Mouse (Mus musculus) CD4-positive helper T cell, adult 2 months (primary cell): ENCODE results near the gene Gpbp1l1.

ENCODE experiments used
- DNase-seq: peaks from one replicate; pipeline ENCODE4 v3.0.0-alpha.2; 2012; ENCODE audit warnings: low read depth, missing footprints, low spot score

Gpbp1l1 gene

DNA sequence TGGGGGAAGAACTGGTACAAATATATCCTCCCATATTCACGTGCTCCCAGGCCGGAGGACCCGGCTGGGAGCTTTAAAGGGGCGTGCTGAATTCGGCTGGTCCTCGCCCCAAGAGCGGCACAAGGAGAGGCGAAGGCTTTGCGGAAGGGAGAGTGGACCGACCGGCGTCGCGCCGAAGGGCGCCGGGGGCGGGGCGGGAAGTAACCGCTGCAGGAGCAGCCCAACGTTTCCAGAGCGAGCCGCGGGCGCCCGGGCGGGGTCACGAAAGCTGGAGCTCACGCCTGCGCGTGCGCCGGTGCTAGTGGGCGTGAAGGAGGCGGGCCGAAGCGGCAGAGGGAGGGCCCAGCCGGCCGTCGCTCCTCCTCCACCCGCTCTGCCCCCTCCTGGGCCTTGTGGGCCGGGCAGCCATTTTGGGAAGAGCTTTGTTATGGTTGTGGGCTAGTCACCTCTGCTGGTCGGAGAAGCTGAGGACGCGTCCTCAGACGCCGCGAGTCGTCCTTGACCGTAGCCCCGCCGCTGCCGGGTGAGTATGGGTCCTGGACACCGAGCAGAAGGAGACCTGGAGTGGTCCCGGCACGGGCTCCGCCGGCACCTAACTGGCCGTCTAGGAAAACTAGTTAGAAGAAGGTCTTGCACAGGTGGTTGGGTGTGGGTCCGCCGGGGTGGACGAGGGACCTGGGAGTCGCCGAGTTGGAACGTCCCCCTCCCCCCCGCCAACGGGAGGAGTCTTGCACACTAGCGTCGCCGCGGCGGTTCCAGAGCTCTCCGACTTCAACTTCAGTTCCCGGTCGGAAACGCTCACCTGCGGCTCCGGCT, at the start of gene Gpbp1l1:
Gene Gpbp1l1, plus strand, starts transcription at position 353 of the 816 bp plus-strand sequence.
- DNase-seq = peak; percentile 98

DNA sequence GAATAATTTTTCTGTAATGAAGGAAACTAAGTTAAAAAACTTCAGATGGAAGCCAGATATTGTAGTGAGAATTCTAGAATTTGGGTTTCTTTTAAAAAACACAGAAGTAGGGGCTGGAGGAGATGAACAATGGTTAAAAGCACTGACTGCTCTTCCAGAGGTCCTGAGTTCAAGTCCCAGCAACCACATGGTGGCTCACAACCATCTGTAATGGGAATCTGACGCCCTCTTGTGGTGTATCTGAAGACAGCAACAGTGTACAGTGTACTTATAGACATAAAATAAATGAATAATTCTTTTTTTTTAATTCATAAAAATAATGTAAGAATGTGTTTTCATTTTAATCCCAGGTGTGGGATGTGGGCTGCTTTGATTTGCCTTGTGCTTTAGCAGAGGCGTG, 26.3 kb upstream of the Gpbp1l1 start:
- no peak for DNase-seq

DNA sequence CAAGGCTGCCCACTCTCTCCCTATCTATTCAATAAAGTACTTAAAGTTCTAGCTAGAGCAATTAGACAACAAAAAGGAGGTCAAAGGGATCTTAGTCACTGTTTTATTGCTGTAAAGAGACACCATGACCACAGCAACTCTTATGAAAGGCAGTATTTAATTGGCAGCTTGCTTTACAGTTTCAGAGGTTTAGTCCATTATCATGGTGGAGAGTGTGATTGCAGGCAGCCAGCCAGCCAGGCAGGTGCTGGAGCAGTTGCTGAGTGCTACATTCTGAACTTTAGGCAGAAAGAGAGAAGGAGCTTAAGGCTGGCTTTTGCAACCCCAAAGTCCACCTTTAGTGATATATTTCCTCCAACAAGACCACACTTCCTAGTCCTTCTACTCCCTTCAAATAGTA, 21.1 kb upstream of the Gpbp1l1 start:
- DNase-seq = no peak

DNA sequence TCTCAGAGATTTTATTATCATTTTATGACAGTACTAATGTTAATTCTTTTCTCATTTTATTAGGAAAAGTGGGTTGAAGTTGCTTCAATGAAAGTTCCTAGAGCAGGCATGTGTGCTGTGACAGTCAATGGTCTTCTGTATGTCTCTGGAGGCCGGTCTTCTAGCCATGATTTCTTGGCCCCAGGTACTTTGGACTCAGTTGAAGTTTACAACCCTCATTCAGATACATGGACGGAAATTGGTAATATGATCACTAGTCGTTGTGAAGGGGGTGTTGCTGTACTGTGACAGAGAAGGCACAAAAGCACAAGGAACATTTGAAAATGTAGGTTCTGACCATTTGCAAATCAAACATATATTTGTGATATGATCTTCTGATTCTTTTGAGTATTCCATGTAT, 19.7 kb upstream of the Gpbp1l1 start:
- no peak for DNase-seq

DNA sequence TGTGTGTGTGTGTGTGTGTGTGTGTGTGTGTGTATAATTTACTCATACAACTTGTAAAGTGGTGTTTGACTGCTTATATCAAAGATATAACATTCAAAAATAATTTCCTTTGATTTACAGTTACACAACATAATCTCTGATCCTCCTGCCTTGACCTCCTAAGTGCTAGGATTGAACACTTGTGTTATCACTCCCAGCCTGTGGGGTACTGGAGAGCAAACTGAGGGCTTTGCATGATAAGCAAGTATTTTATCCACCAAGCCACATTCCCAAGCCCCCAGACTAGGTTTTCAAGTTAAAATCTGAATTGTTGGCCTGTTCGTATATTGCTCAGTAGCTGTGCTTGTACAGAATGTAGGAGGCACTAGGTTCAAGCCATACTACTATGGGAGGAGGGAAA, 7.0 kb upstream of the Gpbp1l1 start:
- no peak for DNase-seq

DNA sequence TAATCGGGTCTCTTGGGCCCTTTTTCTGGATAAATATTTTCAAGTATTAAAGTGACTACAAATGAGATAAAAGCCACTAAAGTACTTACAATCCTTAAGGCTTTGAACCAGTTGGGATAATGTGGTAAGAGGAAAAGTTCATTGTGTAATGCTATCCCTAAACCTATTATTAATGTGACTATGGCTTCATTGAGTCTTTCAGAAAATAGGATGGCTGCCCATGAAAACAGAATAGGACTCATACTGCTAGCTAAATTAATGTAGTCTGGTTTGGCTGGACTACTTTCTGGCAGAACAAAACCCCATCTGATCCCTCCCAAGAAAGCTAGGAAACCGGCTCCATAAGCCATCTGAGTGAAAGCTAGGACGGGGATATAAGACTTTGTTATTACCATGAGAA, 4.4 kb upstream of the Gpbp1l1 start:
- DNase-seq = no peak

DNA sequence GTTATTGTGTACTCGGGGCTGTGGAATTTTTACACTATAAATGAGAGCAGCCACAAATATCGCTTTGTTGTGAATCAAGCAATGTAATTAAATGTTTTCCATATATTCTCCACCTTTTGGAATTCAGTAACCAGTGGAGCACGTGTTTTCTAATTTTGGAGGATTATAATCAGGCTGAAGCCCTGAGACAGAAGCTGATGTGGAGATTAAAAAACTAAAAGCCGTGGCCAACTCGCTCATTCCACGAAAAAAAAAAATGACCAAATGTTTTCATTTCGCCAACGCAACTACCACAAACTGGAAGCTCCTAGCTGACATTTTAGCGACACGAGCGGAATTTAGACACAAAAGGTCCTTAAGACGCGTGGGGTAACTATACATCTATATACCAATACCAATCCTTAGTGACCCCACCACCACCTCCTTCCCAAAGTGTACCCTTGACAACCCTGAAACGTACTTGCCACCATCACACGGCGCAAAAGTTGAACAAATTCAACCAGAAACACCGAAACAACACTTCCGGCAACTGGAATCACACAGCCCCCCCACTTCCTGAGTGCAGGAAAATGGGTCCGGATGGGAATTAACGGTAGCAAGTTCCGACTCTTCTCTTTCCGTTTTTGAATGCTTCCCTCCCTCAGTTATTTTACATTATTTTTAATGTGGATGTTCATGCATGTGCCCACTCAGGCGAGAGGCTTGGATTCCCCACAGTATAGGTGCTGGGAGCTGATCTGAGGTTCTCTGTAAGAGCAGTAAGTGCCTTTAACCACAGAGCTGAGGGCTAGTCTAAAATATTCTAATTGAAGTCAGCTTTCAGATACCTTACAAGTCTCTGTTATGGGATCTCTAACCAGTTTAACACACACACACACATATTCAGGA, 1.8 kb upstream of the Gpbp1l1 start, which contains the start of gene Tmem69:
Gene Tmem69, minus strand, starts transcription at position 524 of the 888 bp plus-strand sequence.
- peak; percentile 83 for DNase-seq

DNA sequence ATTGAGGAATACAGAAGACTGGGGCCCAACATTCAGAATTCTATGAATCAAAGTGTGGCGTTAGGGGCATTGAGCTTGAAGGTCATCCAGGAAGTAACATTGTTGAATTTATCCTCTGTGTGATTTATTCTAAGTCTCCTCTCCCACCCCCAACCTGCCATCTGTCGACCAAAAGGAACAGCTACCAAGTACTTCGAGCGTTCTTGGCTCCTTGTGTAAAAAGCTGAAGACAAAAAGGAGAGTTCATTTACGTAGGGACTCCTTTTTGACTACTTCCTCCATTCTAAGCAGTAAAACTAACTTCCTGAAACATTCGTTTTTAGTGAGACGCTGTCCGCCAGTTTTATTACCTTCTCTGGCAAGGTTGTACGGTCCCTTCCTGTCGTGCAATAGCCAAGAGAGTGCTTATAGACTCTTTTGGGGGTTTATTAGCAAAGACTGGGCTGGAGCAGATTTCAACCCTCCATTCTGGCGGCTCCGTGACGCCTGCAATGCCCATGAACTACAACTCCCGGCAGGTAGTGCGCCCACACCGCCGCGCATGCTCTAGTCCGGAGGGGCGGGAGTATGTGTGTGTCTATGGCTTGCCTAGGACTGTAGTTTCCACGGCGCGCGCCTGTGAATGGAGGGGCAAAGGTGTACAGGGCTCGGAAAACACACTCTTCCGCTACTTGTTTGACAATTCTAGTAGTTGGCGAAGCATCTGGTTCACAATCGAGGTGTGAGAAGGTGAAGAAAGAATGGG, 725 bp upstream of the Gpbp1l1 start:
- DNase-seq = peak; percentile 96

DNA sequence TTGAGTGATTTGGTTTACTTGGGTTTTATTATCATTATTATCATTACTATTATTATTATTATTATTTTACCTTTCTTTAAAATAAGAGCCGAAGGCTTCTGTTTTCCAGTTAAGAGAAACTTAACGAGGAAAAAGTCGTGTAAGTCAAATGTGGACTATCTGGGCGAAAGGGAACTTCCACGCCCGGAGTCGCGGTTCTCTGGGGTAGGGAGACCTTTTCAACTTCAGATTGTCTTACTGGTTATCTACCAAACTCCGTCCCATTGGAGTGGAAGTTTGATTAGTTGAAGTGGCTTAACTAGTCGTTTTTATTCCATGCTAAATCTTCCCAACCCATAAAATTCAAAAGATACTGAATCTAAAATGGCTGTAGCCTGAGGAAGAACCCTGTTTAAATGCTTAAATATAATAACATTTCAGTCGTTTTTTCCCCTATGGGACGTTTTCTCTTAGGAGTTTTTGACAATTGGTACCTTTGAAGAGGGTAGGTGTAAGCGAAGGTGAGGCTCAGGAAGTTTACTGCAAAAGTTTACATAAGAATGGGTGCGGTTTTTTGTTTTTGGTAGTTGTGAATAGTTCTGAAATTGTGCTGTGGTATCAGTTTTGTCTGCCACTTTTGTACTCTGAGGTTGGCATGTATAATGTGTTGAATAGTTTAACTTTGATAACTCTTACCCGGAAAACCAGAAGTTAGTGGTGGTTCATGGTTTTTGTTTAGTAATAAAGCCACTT, 859 bp downstream of the Gpbp1l1 start:
- peak; percentile 54 for DNase-seq

DNA sequence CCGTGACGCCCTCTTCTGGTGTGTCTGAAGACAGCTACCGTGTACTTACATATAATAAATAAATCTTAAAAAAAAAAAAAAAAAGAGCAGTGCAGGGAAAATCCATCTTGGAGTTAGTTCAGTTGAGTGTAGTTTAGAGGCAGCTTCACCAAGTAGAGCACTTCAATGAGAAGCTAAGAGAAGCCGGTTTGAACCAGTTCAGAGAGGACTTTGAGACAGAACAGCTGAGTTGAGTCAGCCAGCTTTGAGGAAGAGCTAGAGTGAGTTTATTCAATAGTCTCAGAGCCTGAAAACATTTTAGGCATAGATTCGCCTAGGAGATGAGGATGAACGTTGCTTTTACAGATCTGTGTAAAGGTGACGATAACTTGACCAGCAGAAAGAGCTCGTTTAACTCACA, 38.3 kb downstream of the Gpbp1l1 start:
- DNase-seq = no peak

DNA sequence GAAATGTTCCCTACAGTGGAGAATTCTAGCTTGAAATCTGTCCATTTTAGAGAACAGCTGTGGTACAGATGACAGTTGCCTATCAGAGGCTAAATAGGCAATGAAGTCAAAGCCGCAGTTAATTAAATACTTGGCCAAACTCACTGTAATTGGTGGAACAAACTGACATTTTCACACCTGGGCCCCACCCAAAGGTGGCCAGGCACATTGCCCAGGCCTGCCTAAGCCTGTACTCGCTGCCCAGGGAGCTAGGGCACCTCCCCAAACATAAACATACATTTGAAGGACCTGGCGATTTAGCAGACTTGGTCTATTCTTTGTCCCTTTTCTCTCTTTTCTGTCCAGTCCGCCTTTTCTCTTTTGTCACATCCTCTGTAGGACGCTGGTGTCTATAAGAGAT, 38.9 kb downstream of the Gpbp1l1 start, which contains the start of gene Ccdc17:
Gene Ccdc17, plus strand, starts transcription at position 276 of the 400 bp plus-strand sequence.
- DNase-seq = no peak

DNA sequence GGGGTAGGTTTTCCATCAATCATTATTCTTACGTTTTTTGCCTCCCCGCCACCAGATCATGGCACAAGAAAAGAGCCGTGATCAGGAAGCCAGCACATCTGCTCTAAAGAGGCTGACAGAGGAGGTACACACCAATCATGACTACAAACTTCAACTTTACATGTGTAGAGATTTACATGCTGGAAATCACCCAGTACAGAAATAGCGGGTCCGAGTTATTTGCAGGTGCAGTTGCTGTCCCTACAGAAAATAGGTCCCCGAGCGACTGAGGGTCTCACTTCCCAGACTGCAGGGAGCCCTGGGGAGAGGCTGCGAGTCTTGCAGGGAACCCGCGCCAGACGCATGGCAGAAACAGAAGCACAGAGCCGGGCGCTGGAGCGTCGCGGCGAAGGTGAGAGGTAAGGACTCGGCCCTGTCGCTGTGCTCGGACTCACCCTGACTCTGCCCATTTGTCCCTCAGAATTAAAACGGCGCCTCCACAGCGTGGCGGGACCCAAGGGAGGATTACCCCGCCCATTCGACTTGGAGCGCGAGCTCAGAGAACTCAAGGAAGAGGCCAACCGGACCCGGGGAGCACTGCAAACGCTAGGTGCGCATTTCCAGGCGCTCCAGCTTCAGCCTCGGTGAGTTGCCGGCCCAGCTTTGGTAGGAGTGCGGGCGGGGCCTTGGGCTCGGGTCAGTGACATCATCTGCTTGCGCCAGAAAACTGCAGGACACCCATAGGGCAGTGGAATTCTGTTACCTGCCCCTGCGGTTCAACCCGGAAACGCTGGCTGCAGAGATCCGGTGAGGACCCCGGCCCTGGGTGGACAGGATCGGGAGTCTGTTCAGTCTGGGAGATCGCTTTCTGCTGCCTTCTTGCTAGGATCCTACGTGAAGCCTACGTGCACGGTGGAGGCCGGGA, 39.8 kb downstream of the Gpbp1l1 start:
- DNase-seq = peak; percentile 87

DNA sequence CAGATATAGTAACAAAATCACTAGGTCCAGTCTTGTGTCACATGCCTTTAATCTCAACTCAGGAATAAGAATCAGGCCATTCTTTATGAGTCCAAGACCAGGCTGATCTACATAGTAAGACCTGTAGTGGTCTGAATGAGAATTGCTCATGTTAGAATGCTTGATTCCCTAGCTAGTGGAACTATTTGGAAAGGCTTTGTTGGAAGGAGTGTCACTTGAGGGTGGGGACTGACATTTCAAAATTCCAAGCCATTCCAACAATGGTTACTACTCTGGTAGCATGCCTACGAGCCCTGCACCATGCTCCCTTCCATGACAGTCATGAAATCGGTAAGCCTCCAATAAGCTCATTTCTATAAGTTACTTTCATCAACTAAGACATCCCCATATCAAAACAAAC, 55.2 kb downstream of the Gpbp1l1 start:
- DNase-seq = no peak

DNA sequence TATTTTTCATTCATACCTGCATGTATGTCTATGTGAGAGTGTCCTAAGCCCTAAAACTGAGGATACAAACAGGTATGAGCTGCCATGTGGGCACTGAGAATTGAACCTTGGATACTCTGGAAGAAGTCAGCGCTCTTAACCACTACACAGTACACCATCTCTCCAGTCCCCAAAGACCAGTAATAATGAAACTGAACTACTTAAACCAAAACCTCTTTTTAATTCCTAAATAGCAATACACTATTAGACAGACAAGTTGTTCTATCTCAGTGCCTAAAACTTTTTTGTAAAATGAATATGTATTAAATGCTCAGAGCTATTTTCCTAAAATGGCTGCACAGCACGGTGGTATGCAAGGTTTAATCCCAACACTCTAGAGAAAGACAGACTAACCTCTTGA, 57.8 kb downstream of the Gpbp1l1 start:
- DNase-seq = no peak

DNA sequence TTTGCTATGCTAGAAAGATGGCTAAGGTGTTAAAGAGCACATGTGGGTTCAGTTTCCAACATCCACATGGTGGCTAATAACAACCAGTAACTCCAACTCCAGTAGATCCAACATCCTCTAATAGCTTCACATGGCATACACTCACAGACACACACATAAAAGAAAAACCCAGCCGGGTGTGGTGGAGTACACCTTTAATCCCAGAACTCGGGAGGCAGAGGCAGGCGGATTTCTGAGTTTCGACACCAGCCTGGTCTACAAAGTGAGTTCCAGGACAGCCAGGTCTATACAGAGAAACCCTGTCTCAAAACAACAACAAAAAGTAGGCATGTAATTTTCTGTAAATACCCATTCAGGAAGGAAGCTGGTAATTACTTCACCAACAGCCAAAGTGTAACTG, 67.4 kb downstream of the Gpbp1l1 start:
- DNase-seq = no peak

DNA sequence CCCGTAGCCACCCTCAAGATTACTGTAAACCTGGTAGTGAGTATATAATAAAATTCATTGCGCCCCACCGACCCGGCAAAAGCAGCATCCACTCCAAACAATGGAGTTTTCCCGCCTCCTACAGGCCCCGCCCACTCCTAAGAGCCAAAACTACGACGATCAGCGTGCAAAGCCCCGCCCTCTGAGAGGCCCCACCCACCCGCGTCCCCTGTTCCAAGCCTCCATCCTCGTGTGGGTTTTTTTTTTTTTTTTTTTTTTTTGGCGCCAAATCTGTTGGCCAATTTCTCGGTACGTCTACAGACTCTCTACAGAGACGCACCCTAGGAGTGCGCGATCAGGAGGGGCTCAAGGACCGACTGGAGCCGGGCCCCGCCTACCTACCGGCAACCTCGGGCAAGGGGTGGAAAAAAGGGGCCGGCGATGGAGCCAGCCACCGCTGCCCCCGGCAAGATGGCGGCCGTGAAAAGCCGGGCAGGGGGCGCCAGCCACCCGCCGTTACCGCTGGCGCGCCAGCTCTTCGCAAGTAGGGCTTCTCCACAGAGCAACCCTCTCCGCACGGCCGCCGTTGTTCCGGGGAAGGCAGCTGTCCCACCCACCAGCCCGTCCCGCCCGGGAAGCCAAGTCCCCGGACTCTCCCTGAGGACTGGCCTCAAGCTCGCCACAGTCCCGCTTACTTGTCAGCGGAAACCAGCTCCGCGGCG, 69.3 kb downstream of the Gpbp1l1 start:
- DNase-seq = peak; percentile 91

DNA sequence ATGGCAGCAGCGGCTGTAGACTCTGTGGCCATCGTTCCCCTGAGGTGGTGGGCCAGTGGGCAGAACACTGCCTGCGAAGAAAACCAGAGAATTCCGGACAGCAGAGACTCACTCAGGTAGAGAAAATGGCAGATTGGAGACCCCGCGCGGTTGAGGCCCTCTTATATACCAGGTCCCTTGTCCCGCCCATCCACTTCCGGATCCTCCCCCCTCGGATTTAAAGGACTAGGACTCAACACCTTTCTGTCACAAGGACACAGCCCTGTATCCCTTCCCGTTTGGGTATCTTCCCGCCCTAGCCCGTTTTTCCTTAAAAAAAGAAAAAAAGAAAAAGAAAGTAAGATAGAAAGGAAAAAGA, 69.9 kb downstream of the Gpbp1l1 start:
- DNase-seq = peak; percentile 93

DNA sequence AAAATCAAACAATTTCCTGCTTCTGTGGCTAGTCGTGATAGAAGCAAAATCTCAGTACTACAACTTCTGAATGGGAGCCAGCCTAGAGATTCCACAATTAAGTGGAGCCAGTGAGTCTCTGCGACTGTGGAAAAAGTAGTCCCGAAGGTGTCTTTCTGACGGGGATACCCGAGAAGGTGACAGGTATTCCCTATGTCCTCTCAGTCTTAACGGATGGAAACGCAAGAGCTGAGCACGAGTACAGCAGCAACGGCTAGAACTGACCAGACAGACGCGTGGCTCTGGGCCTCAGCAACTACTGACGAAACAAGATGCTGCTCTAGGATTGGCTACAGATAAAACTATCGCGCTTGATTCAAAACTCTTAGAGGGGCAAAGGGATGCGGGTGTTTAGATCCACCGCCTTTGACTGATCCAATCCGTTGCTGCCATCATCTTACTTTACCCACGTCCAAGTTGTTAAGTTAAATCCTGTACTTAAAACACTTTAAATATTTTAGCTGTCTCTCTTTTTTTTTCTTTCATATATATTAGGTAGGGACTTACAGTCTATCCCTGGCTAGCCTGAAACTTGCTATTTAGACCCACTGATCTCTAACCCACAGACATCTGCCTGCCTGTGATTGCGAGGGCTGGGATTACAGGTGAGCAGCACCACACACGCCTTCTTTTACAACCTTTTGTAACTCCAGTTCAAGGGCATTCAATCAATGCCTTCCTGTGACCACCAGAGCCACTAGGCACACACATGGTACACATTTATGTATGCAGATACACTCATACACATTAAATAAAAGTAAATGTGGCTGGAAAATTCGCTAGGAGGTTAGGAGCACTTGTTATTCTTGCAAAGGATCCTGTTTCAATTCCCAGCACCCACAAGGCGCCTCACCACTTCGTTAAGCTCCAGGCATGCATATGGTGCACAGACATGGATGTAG, 70.5 kb downstream of the Gpbp1l1 start, which contains the start of gene Nasp:
Gene Nasp, minus strand, starts transcription at position 220 of the 941 bp plus-strand sequence.
- DNase-seq = peak; percentile 90
